Mouse (Mus musculus) embryonic facial prominence, embryonic 11.5 days (tissue): ENCODE measurements around the gene Pnmal1. TPM values are rescaled to one million over a fixed set of nuclear protein-coding genes. Genes with fewer than 3 reads are reported as not detected.
A peak's percentile ranks its signal among the peaks of the same experiment; 100 is the strongest.

Experiments used
- ATAC-seq: fragments of 200-750 bp; cut with Nextera tagmentation; replicated peaks from 2 replicates; pipeline ENCODE4 v1.8.0; 2017; ENCODE audit warnings: low read depth; ENCODE audit not compliant: insufficient number of reproducible peaks, low FRiP score, low TSS enrichment
- DNase-seq: peaks from one replicate; pipeline ENCODE4 v3.0.0-alpha.2; 2015; ENCODE audit warnings: low spot score
- H3K27ac ChIP-seq: fragments of 300-500 bp; sonication (generic); replicated peaks from 2 replicates; pipeline ENCODE4 v1.5.1; 2014; ENCODE audit warnings: mild to moderate bottlenecking, low read depth, low read length, control low read depth
- H3K27me3 ChIP-seq: fragments of 300-500 bp; sonication (generic); 2 replicates; pipeline ENCODE4 v1.6.1; 2014; ENCODE audit warnings: mild to moderate bottlenecking, low read length, moderate library complexity, mixed read lengths; ENCODE audit not compliant: control insufficient read depth, insufficient read depth
- H3K36me3 ChIP-seq: fragments of 300-500 bp; sonication (generic); replicated peaks from 2 replicates; pipeline ENCODE4 v1.6.1; 2014; ENCODE audit warnings: low read depth, mild to moderate bottlenecking, low read length, moderate library complexity, mixed read lengths; ENCODE audit not compliant: control insufficient read depth, insufficient read depth
- H3K4me1 ChIP-seq: fragments of 300-500 bp; sonication (generic); 2 replicates; pipeline ENCODE4 v1.6.1; 2014; ENCODE audit warnings: low read length, mixed read lengths; ENCODE audit not compliant: control insufficient read depth, insufficient read depth
- H3K4me2 ChIP-seq: fragments of 300-500 bp; sonication (generic); 2 replicates; pipeline ENCODE4 v1.6.1; 2014; ENCODE audit warnings: low read depth, mild to moderate bottlenecking, control low read depth, low read length, moderate library complexity
- H3K4me3 ChIP-seq: fragments of 300-500 bp; sonication (generic); 2 replicates; pipeline ENCODE4 v1.5.1; 2014; ENCODE audit warnings: low read depth, low read length, control low read depth
- H3K9ac ChIP-seq: fragments of 300-500 bp; sonication (generic); replicated peaks from 2 replicates; pipeline ENCODE4 v1.6.1; 2014; ENCODE audit warnings: mild to moderate bottlenecking, control low read depth, low read length
- H3K9me3 ChIP-seq: fragments of 300-500 bp; sonication (generic); replicated peaks from 2 replicates; pipeline ENCODE4 v1.6.1; 2016; ENCODE audit warnings: mild to moderate bottlenecking, low read length, inconsistent platforms, mixed read lengths; ENCODE audit not compliant: control insufficient read depth
- WGBS: fragments of 180-500 bp; shearing (Covaris S2); extraction: QIAGEN DNeasy Blood & Tissue Kit; methylation state at CpG from one replicate; pipeline ENCODE4 v1.1.7; 2014; 5-methylcytosine and 5-hydroxymethylcytosine counted together
- polyA plus RNA-seq: library from polyadenylated mRNA; unstranded; fragments of >200 nt; fragmentation: Nextera tagmentation; extraction: Ambion mirVana; gene quantifications from 2 replicates; pipeline ENCODE4 v1.2.1, GENCODE M21; 2014

The Pnmal1 gene
- 5.3 and 6.6 TPM in 2 replicates for polyA plus RNA-seq

- H3K36me3 ChIP-seq = no peaks in the 10 kb centered on the region; the same call in 1 of the 2 replicates
- H3K4me1 ChIP-seq = peaks cover 3% of the 10 kb centered on the region
- DNase-seq = peak; percentile 90
- H3K27me3 ChIP-seq = no peaks in the 10 kb centered on the region
- peak; percentile 92 for ATAC-seq
- H3K9ac ChIP-seq = peak within 1 kb of the TSS; percentile 28; the same call in 1 of the 2 replicates
- H3K4me2 ChIP-seq = peak within 1 kb of the TSS; percentile 36
- WGBS = 20% methylated on average over 17 of the region's 17 CpGs
- H3K4me3 ChIP-seq = no peak within 1 kb of the TSS
- H3K27ac ChIP-seq = no peak within 1 kb of the TSS; the same call in 1 of the 2 replicates
- H3K9me3 ChIP-seq = no peaks in the 10 kb centered on the region
Measured at GRCm38 (mm10) chr7:16959539-16960187, at the start of gene Pnmal1. Gene Pnmal1 (plus strand): TSS chr7:16959679.

GRCm38 (mm10) chr7:16909909-16910308 is 49.6 kb upstream of the Pnmal1 start:
- ATAC-seq = no peak
- no peak for DNase-seq
- peaks cover 6% of the 10 kb centered on the region for H3K36me3 ChIP-seq
- no peak overlapping the region for H3K4me2 ChIP-seq
- no peak overlapping the region for H3K9ac ChIP-seq
- no peak overlapping the region for H3K4me3 ChIP-seq
- no peaks in the 10 kb centered on the region for H3K9me3 ChIP-seq
- WGBS = 49% methylated on average over 10 of the region's 10 CpGs
- no peaks in the 10 kb centered on the region for H3K27me3 ChIP-seq
- H3K27ac ChIP-seq = no peak overlapping the region
- peaks cover 3% of the 10 kb centered on the region; the same call in 1 of the 2 replicates for H3K4me1 ChIP-seq

- no peaks in the 10 kb centered on the region for H3K9me3 ChIP-seq
- DNase-seq (no peak), ATAC-seq (no peak)
- no peak overlapping the region for H3K27ac ChIP-seq
- 89% methylated on average over 3 of the region's 3 CpGs for WGBS
- H3K4me2 ChIP-seq = no peak overlapping the region
- H3K4me3 ChIP-seq = no peak overlapping the region
- no peaks in the 10 kb centered on the region for H3K27me3 ChIP-seq
- H3K9ac ChIP-seq = no peak overlapping the region
- H3K4me1 ChIP-seq = no peaks in the 10 kb centered on the region; the same call in 1 of the 2 replicates
- peaks cover 10% of the 10 kb centered on the region for H3K36me3 ChIP-seq
Measured at GRCm38 (mm10) chr7:16911904-16912303, 47.6 kb upstream of the Pnmal1 start.

GRCm38 (mm10) chr7:16912360-16912759 is 47.1 kb upstream of the Pnmal1 start:
- no peak overlapping the region for H3K4me3 ChIP-seq
- DNase-seq (no peak), ATAC-seq (no peak)
- H3K4me2 ChIP-seq = no peak overlapping the region
- H3K4me1 ChIP-seq = no peaks in the 10 kb centered on the region; the same call in 1 of the 2 replicates
- H3K27ac ChIP-seq = no peak overlapping the region
- H3K36me3 ChIP-seq = peaks cover 13% of the 10 kb centered on the region
- H3K27me3 ChIP-seq = no peaks in the 10 kb centered on the region
- no peak overlapping the region for H3K9ac ChIP-seq
- 68% methylated on average over 6 of the region's 6 CpGs for WGBS
- no peaks in the 10 kb centered on the region for H3K9me3 ChIP-seq

- Histone ChIP-seq H3K4me3 (no peak overlapping the region), H3K4me1 (no peaks in the 10 kb centered on the region; the same call in 1 of the 2 replicates), H3K36me3 (peaks cover 15% of the 10 kb centered on the region), H3K27me3 (no peaks in the 10 kb centered on the region), H3K9me3 (no peaks in the 10 kb centered on the region), H3K4me2 (no peak overlapping the region), H3K9ac (no peak overlapping the region; the same call in 1 of the 2 replicates), H3K27ac (no peak overlapping the region)
- 35% methylated on average over 10 of the region's 10 CpGs for WGBS
- DNase-seq = peak; percentile 85
- ATAC-seq = peak; percentile 56; the same call in 1 of the 2 replicates
Measured at GRCm38 (mm10) chr7:16913806-16914452, 45.5 kb upstream of the Pnmal1 start.

- ATAC-seq = no peak
- H3K9ac ChIP-seq = no peak overlapping the region
- H3K27ac ChIP-seq = no peak overlapping the region
- no peak for DNase-seq
- H3K9me3 ChIP-seq = no peaks in the 10 kb centered on the region
- H3K4me2 ChIP-seq = no peak overlapping the region
- H3K4me3 ChIP-seq = no peak overlapping the region
- no peaks in the 10 kb centered on the region for H3K27me3 ChIP-seq
- peaks cover 15% of the 10 kb centered on the region for H3K36me3 ChIP-seq
- WGBS = 85% methylated on average over 18 of the region's 18 CpGs
- no peaks in the 10 kb centered on the region; the same call in 1 of the 2 replicates for H3K4me1 ChIP-seq
Measured at GRCm38 (mm10) chr7:16914453-16915343, 44.8 kb upstream of the Pnmal1 start.

GRCm38 (mm10) chr7:16915461-16916340 is 43.8 kb upstream of the Pnmal1 start:
- H3K9ac ChIP-seq = no peak overlapping the region
- H3K4me3 ChIP-seq = no peak overlapping the region
- no peak for DNase-seq
- peaks cover 15% of the 10 kb centered on the region for H3K36me3 ChIP-seq
- H3K4me2 ChIP-seq = no peak overlapping the region
- no peak overlapping the region for H3K27ac ChIP-seq
- no peaks in the 10 kb centered on the region for H3K27me3 ChIP-seq
- peaks cover 2% of the 10 kb centered on the region for H3K4me1 ChIP-seq
- ATAC-seq = no peak
- H3K9me3 ChIP-seq = no peaks in the 10 kb centered on the region
- WGBS = 90% methylated on average over 28 of the region's 32 CpGs
